Mouse (Mus musculus) hindbrain, embryonic 11.5 days (tissue): ENCODE data around the gene Wfikkn1. TPM values are rescaled to one million over a fixed set of nuclear protein-coding genes. Genes with fewer than 3 reads are reported as not detected.

ENCODE experiments used
- ATAC-seq: fragments of 200-750 bp; cut with Nextera tagmentation; 2 replicates; pipeline ENCODE4 v1.8.0; 2017; ENCODE audit warnings: mild to moderate bottlenecking, moderate TSS enrichment, moderate library complexity; ENCODE audit not compliant: low FRiP score
- DNase-seq: peaks from one replicate; pipeline ENCODE4 v3.0.0-alpha.2; 2015; ENCODE audit warnings: low spot score
- H3K27ac ChIP-seq: fragments of 300-500 bp; sonication (generic); 2 replicates; pipeline ENCODE4 v1.5.1; 2014; ENCODE audit warnings: mild to moderate bottlenecking, low read depth, low read length
- H3K27me3 ChIP-seq: fragments of 300-500 bp; sonication (generic); 2 replicates; pipeline ENCODE4 v1.6.1; 2014; ENCODE audit warnings: mild to moderate bottlenecking, low read length, moderate library complexity, mixed read lengths; ENCODE audit not compliant: control insufficient read depth, insufficient read depth
- H3K36me3 ChIP-seq: fragments of 300-500 bp; sonication (generic); 2 replicates; pipeline ENCODE4 v1.6.1; 2014; ENCODE audit warnings: mild to moderate bottlenecking, low read length, moderate library complexity, mixed read lengths; ENCODE audit not compliant: control insufficient read depth, insufficient read depth
- H3K4me1 ChIP-seq: fragments of 300-500 bp; sonication (generic); replicated peaks from 2 replicates; pipeline ENCODE4 v1.6.1; 2014; ENCODE audit warnings: low read length, mixed read lengths; ENCODE audit not compliant: control insufficient read depth, insufficient read depth
- H3K4me2 ChIP-seq: fragments of 300-500 bp; sonication (generic); replicated peaks from 2 replicates; pipeline ENCODE4 v1.6.1; 2014; ENCODE audit warnings: mild to moderate bottlenecking, low read depth, low read length
- H3K4me3 ChIP-seq: fragments of 300-500 bp; sonication (generic); 2 replicates; pipeline ENCODE4 v1.5.1; 2014; ENCODE audit warnings: low read depth, low read length
- H3K9ac ChIP-seq: fragments of 300-500 bp; sonication (generic); 2 replicates; pipeline ENCODE4 v1.6.1; 2014; ENCODE audit warnings: low read depth, low read length
- H3K9me3 ChIP-seq: fragments of 300-500 bp; sonication (generic); 2 replicates; pipeline ENCODE4 v1.6.1; 2016; ENCODE audit warnings: low read length; ENCODE audit not compliant: control insufficient read depth
- WGBS: fragments of 180-500 bp; shearing (Covaris S2); extraction: QIAGEN DNeasy Blood & Tissue Kit; methylation state at CpG from one replicate; pipeline ENCODE4 v1.1.7; 2014; 5-methylcytosine and 5-hydroxymethylcytosine counted together
- polyA plus RNA-seq: library from polyadenylated mRNA; unstranded; fragments of >200 nt; fragmentation: Nextera tagmentation; extraction: Ambion mirVana; gene quantifications from 2 replicates; pipeline ENCODE4 v1.2.1, GENCODE M21; 2014

The Wfikkn1 gene
- polyA plus RNA-seq, 1 experiment from 2014 or later, result 0.71 TPM

DNA sequence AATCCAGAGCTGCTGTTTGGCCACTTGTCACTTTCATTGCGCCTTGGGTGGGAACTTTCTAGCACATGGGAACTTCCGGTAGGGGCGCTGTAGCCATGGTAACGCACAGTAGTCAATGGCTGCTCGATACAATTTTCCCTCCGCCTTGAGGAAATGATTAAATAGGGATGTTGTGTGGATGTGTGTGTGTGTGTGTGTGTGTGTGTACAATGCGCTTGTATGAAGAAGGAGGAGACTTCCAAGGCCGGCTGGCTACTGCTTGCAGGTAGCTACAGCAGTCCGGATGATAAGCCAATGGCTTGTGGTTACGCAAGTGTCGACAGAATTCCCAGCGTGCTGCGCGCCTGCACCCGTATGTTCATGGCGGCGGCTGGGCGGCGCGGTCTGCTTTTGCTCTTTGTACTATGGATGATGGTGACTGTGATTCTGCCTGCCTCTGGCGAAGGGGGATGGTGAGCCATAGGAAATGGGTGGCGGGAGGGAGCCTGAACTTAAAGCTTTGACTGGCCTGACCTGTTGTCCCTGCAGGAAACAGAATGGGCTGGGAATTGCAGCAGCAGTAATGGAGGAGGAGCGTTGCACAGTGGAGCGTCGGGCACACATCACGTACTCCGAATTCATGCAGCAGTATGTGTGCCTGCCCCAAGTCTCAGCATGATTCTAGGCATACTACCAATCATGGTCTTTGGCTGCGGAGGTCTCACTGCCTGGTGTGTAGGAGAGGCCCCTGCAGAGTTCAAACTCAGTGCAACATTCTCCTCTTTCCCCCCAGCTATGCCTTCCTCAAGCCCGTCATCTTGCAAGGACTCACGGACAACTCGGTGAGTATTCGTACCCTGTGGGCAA lies 51.7 kb downstream of the Wfikkn1 start, which contains the start of gene Jmjd8:
Gene Jmjd8 (plus strand): TSS at position 156 of the 846 bp plus-strand sequence.
- peak within 1 kb of the TSS; percentile 88 for H3K9ac ChIP-seq
- peaks cover 4% of the 10 kb centered on the region; the same call in 1 of the 2 replicates for H3K36me3 ChIP-seq
- WGBS, result 2% methylated on average over 32 of the region's 32 CpGs
- H3K4me2 ChIP-seq, result peak within 1 kb of the TSS; percentile 78
- no peaks in the 10 kb centered on the region for H3K9me3 ChIP-seq
- H3K27ac ChIP-seq, result peak within 1 kb of the TSS; percentile 76
- peak within 1 kb of the TSS; percentile 65 for H3K4me3 ChIP-seq
- DNase-seq (peak; percentile 88), ATAC-seq (peak; percentile 32)
- H3K4me1 ChIP-seq, result peaks cover 29% of the 10 kb centered on the region
- no peaks in the 10 kb centered on the region for H3K27me3 ChIP-seq

DNA sequence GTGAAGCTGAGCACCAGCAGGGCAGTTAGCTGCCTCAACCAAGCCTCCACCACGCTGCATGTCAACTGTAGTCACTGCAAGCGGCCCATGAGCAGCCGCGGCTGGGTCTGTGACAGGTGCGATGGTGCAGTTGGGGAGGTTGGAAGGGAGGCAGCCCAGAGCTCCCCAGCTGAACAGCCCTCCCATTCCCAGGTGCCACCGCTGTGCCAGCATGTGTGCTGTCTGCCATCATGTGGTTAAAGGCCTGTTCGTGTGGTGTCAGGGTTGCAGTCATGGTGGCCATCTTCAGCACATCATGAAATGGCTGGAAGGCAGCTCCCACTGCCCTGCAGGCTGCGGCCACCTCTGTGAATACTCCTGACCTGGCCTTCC lies 52.4 kb downstream of the Wfikkn1 start:
- ATAC-seq, result no peak
- H3K4me2 ChIP-seq, result peak overlapping the region; percentile 78
- no peak overlapping the region for H3K9ac ChIP-seq
- H3K27me3 ChIP-seq, result no peaks in the 10 kb centered on the region
- WGBS, result 86% methylated on average over 8 of the region's 8 CpGs
- H3K36me3 ChIP-seq, result peaks cover 4% of the 10 kb centered on the region; the same call in 1 of the 2 replicates
- H3K9me3 ChIP-seq, result no peaks in the 10 kb centered on the region
- DNase-seq, result no peak
- H3K4me3 ChIP-seq, result peak overlapping the region; percentile 65
- H3K4me1 ChIP-seq, result peaks cover 30% of the 10 kb centered on the region
- H3K27ac ChIP-seq, result no peak overlapping the region; the same call in 1 of the 2 replicates

Other genes starting within 250 kb of the Wfikkn1 start
- gene Gng13, start 163.7 kb downstream of the Wfikkn1 start, polyA plus RNA-seq, result 1.8 and 2.5 TPM in 2 replicates
- gene Chtf18, start 153.4 kb downstream of the Wfikkn1 start, polyA plus RNA-seq, result 11.9 and 14.4 TPM in 2 replicates
- 17.2 and 18.0 TPM in 2 replicates for gene Rpusd1, start 153.2 kb downstream of the Wfikkn1 start, polyA plus RNA-seq
- not detected in 2 replicates for gene Mslnl, start 144.8 kb downstream of the Wfikkn1 start, polyA plus RNA-seq
- gene Msln, start 126.5 kb downstream of the Wfikkn1 start, polyA plus RNA-seq, result 0.25 TPM in 1 of 2 replicates, not detected in the other
- gene Narfl, start 107.1 kb downstream of the Wfikkn1 start, polyA plus RNA-seq, result 19.9 and 23.2 TPM in 2 replicates
- gene Haghl, start 95.2 kb downstream of the Wfikkn1 start, polyA plus RNA-seq, result 63.6 and 70.3 TPM in 2 replicates
- gene Ccdc78, start 94.3 kb downstream of the Wfikkn1 start, polyA plus RNA-seq, result 0.42 TPM in 1 of 2 replicates, not detected in the other
- gene Fam173a, start 88.0 kb downstream of the Wfikkn1 start, polyA plus RNA-seq, result 64.8 and 70.9 TPM in 2 replicates
- gene AC134908.4, start 85.2 kb downstream of the Wfikkn1 start, polyA plus RNA-seq, result 0.56 TPM in 1 of 2 replicates, not detected in the other
- gene Metrn, start 83.7 kb downstream of the Wfikkn1 start, polyA plus RNA-seq, result 16.9 and 24.1 TPM in 2 replicates
- gene Fbxl16, start 71.8 kb downstream of the Wfikkn1 start, polyA plus RNA-seq, result 12.2 and 15.0 TPM in 2 replicates
- 22.0 and 23.5 TPM in 2 replicates for gene Wdr24, start 57.2 kb downstream of the Wfikkn1 start, polyA plus RNA-seq
- 46.3 and 54.0 TPM in 2 replicates for gene Jmjd8, start 52.0 kb downstream of the Wfikkn1 start, polyA plus RNA-seq
- gene Stub1, start 47.5 kb downstream of the Wfikkn1 start, polyA plus RNA-seq, result 290 and 306 TPM in 2 replicates
- gene Rhbdl1, start 43.6 kb downstream of the Wfikkn1 start, polyA plus RNA-seq, result 3.1 TPM in 2 replicates
- 1.3 and 1.7 TPM in 2 replicates for gene Gm20683, start 39.1 kb downstream of the Wfikkn1 start, polyA plus RNA-seq
- 7.9 and 9.3 TPM in 2 replicates for gene Rhot2, start 36.0 kb downstream of the Wfikkn1 start, polyA plus RNA-seq
- 13.4 and 14.3 TPM in 2 replicates for gene Wdr90, start 19.4 kb downstream of the Wfikkn1 start, polyA plus RNA-seq
- gene Mcrip2, start 12.1 kb downstream of the Wfikkn1 start, polyA plus RNA-seq, result 7.0 and 8.3 TPM in 2 replicates
- gene Mettl26, start 5.8 kb downstream of the Wfikkn1 start, polyA plus RNA-seq, result 53.2 and 56.6 TPM in 2 replicates
- 19.1 and 19.5 TPM in 2 replicates for gene Rab40c, start 38.9 kb upstream of the Wfikkn1 start, polyA plus RNA-seq
- gene Pigq, start 64.1 kb upstream of the Wfikkn1 start, polyA plus RNA-seq, result 45.4 and 47.4 TPM in 2 replicates
- gene Nhlrc4, start 64.1 kb upstream of the Wfikkn1 start, polyA plus RNA-seq, result 0.15 and 0.27 TPM in 2 replicates
- gene A930017K11Rik, start 71.7 kb upstream of the Wfikkn1 start, polyA plus RNA-seq, result 0.18 and 0.19 TPM in 2 replicates
- 19.5 and 20.3 TPM in 2 replicates for gene Capn15, start 104.9 kb upstream of the Wfikkn1 start, polyA plus RNA-seq
- 19.6 and 20.4 TPM in 2 replicates for gene Rab11fip3, start 188.7 kb upstream of the Wfikkn1 start, polyA plus RNA-seq
- gene Decr2, start 209.5 kb upstream of the Wfikkn1 start, polyA plus RNA-seq, result 20.4 and 24.7 TPM in 2 replicates
- 60.3 and 62.6 TPM in 2 replicates for gene Nme4, start 214.7 kb upstream of the Wfikkn1 start, polyA plus RNA-seq
- 1.0 and 1.1 TPM in 2 replicates for gene Tmem8, start 232.4 kb upstream of the Wfikkn1 start, polyA plus RNA-seq
- gene Mrpl28, start 242.6 kb upstream of the Wfikkn1 start, polyA plus RNA-seq, result 244 TPM in 2 replicates